Mouse (Mus musculus) cerebellum, adult 2 months (tissue): Measurements from ENCODE around the gene Gm49387. TPM values are rescaled to one million over a fixed set of nuclear protein-coding genes. Genes with fewer than 3 reads are reported as not detected.
A peak's percentile ranks its signal among the peaks of the same experiment; 100 is the strongest.

Source experiments
- DNase-seq, 2 experiments: peaks; one replicate each; pipeline ENCODE4 v3.0.0; 2021
- H3K27ac ChIP-seq: fragments of 200-500 bp; 2 replicates; pipeline ENCODE4 v1.5.1; 2012; ENCODE audit warnings: low read length, control low read depth, inconsistent platforms; ENCODE audit not compliant: insufficient read depth
- H3K27me3 ChIP-seq: fragments of 200-500 bp; 2 replicates; pipeline ENCODE4 v1.6.1; 2012; ENCODE audit warnings: inconsistent platforms, mild to moderate bottlenecking, low read length, moderate library complexity; ENCODE audit not compliant: control insufficient read depth, insufficient read depth
- H3K4me1 ChIP-seq: fragments of 200-500 bp; 2 replicates; pipeline ENCODE4 v1.6.1; 2011; ENCODE audit warnings: low read length; ENCODE audit not compliant: control insufficient read depth, insufficient read depth
- H3K4me3 ChIP-seq: fragments of 200-500 bp; replicated peaks from 2 replicates; pipeline ENCODE3; 2011; ENCODE audit warnings: mild to moderate bottlenecking, low read depth, low read length, control low read depth; ENCODE audit not compliant: insufficient read depth
- CTCF ChIP-seq: fragments of 200-500 bp; IDR thresholded peaks from 2 replicates; pipeline ENCODE4 v1.5.1; 2011; ENCODE audit warnings: low read depth, mild to moderate bottlenecking, control low read depth, low read length, moderate library complexity, borderline replicate concordance; ENCODE audit not compliant: insufficient read depth
- POLR2A ChIP-seq: fragments of 200-500 bp; IDR thresholded peaks from 2 replicates; pipeline ENCODE4 v1.6.1; 2011; ENCODE audit warnings: low read length, control low read depth, borderline replicate concordance; ENCODE audit not compliant: insufficient read depth
- WGBS: fragments of 180-500 bp; shearing (Covaris S2); methylation state at CpG from one replicate; pipeline ENCODE4 v1.1.7; 2018; 5-methylcytosine and 5-hydroxymethylcytosine counted together
- polyA plus RNA-seq: library from polyadenylated mRNA; depleted of rRNA; stranded (reverse); fragments of >200 nt; gene quantifications from 2 replicates; pipeline ENCODE4 v1.2.3, GENCODE M21; 2012

Gm49387 gene
- polyA plus RNA-seq, 1 experiment, result not detected

DNA sequence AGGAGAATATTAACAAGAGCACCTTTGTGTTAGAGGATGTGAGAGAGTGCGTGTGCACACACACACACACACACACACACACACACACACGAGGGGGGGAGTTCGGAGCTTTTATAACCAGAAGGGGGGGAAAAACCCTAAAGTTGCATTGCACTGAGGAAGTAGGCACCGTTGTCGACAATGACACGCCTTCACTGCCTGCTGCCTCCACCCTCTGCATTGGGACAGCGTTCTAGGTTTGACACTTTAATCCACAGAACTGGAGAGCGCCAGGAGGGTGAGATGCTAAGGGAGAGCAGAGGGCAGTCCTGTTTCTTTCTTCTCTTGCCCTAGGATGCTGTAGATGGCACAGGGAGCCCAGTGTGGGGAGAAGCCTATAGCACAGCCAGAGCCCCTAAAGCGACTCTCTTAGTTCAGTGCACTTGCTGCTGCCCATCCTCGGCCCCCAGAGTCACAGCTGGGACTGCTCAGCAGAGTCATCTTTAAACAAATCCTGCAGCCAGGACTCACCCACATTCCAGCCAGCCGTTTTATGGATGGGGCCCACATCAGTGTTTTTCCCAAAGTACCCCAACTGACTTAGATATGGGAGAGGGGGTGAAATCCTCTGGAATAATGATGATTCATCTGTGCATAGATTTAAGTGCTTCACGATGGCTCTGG, 24.4 kb upstream of the Gm49387 start:
- 79% methylated on average over 12 of the region's 12 CpGs for WGBS
- DNase-seq, result no peak
- H3K4me3 ChIP-seq, result no peak overlapping the region
- H3K4me1 ChIP-seq, result peaks cover 5% of the 10 kb centered on the region; the same call in 1 of the 2 replicates
- H3K27ac ChIP-seq, result no peak overlapping the region; the same call in 1 of the 2 replicates
- TF ChIP-seq CTCF (no peak), POLR2A (no peak)
- no peaks in the 10 kb centered on the region for H3K27me3 ChIP-seq

DNA sequence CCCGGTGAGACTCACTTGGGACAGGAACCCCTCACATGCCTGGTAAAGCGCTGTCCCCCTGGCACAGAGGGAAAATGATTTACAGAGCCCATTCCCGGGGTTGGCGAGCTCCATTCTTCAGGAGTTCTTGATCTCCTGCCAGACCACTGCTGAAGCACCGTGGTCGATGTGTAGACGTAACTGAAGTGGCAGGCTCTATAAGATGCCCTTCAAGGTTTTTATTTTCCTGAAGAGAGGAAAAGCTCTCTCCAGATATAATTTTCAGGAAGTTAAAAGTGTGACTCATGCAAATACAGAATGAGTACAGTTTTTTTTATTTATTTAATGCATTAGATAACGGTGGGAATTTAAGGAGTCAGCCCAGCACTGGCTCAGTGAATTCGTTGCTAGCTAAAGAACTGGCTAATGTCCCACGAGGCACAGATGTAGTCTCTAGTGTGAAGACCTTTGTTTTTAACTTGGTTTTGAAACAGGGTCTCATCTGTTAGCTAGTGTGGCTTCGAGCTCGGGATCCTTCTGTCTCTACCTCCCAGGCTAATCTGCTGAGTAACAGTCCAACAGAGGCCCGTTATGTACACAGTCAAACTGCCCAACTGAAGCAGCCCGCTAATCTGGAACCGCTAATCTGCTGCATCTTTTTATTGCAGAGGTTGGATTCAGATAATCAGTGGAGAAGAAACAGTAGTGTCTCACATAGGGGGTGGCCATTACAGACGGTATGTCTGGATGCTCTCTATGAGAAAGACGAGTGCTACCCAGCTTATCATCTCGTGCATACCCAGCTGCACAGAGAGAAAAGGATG, 23.6 kb upstream of the Gm49387 start:
- Histone ChIP-seq H3K4me3 (no peak overlapping the region), H3K27ac (no peak overlapping the region; the same call in 1 of the 2 replicates), H3K27me3 (no peaks in the 10 kb centered on the region), H3K4me1 (peaks cover 5% of the 10 kb centered on the region; the same call in 1 of the 2 replicates)
- WGBS, result 46% methylated on average over 18 of the region's 18 CpGs
- no peak for DNase-seq
- TF ChIP-seq CTCF, result no peak
- TF ChIP-seq POLR2A, result no peak

DNA sequence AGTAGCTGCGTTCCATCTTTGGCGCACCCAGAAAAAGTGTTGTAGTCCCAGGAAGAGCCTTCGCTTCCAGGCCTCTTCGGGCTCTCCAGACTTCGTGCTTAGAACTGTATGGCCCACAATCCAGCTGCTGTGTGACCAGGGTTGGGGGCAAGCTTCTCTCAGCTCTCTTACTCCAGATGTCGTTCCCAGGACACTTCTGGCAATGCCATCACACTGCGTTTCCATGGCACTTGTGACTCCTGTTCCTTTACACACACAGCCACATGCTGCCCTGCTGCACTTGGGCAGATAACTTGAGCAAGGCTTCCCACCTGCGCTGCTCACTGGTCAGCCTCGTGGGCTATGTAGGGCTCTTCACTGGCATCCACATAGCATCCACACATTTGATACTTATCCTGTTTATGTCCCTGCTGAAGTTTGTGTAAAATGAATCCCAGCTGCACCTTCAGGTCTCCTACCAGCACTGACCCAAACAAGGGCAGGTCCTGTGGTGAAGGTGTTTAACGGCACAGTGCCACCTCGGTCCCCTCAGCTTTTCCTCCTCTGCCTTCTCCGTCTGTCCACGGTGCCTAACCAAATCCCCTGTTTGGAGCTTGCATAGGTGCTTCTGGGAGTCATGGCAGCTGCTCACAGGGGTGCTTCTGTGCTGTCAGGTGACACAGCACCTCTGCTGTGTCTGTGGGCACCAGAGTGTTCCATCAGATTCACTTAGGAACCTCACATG, 22.9 kb upstream of the Gm49387 start:
- WGBS, result 77% methylated on average over 13 of the region's 13 CpGs
- H3K27ac ChIP-seq, result peak overlapping the region; percentile 75; the same call in 1 of the 2 replicates
- no peak for TF ChIP-seq CTCF
- TF ChIP-seq POLR2A, result no peak
- DNase-seq, result no peak
- no peaks in the 10 kb centered on the region for H3K27me3 ChIP-seq
- no peak overlapping the region for H3K4me3 ChIP-seq
- H3K4me1 ChIP-seq, result peaks cover 5% of the 10 kb centered on the region; the same call in 1 of the 2 replicates

DNA sequence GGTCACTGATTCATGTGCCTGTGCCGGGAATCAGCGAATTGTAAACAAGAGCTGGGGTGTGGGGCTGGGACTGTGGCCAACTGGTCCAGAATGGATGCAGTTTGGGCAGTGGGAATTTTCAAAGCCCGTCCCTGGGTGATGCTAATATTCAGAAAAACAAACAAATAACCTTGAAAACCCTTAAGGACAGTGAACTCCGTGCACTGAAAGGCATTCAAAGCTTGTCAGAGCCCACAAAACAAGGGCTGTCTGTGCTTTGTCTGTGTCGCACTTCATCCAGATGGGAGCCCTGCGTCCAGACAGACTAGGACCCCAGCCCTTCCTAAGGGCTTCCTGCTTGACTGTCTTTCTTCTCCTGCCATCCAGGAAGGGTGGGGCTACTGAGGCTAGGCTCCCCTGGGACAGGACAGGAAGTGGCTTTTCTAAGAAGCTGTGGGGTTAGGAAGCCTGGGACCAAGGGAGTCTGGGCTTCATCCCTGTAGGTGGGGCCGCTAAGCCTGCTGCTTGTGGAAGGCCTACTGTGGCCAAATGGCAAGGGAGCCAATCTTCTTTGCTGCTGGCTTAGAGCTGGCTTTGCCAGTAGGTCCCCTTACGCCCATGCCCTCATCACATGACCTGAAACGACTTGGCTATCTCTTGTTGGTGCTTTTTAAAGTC, 22.0 kb upstream of the Gm49387 start:
- H3K4me3 ChIP-seq, result peak overlapping the region; percentile 63
- TF ChIP-seq POLR2A (no peak), CTCF (no peak)
- peaks cover 5% of the 10 kb centered on the region; the same call in 1 of the 2 replicates for H3K4me1 ChIP-seq
- no peaks in the 10 kb centered on the region for H3K27me3 ChIP-seq
- peak overlapping the region; percentile 75 for H3K27ac ChIP-seq
- peak in 1 of 2 experiments; percentile 45 for DNase-seq
- 37% methylated on average over 9 of the region's 9 CpGs for whole genome bisulfite sequencing

DNA sequence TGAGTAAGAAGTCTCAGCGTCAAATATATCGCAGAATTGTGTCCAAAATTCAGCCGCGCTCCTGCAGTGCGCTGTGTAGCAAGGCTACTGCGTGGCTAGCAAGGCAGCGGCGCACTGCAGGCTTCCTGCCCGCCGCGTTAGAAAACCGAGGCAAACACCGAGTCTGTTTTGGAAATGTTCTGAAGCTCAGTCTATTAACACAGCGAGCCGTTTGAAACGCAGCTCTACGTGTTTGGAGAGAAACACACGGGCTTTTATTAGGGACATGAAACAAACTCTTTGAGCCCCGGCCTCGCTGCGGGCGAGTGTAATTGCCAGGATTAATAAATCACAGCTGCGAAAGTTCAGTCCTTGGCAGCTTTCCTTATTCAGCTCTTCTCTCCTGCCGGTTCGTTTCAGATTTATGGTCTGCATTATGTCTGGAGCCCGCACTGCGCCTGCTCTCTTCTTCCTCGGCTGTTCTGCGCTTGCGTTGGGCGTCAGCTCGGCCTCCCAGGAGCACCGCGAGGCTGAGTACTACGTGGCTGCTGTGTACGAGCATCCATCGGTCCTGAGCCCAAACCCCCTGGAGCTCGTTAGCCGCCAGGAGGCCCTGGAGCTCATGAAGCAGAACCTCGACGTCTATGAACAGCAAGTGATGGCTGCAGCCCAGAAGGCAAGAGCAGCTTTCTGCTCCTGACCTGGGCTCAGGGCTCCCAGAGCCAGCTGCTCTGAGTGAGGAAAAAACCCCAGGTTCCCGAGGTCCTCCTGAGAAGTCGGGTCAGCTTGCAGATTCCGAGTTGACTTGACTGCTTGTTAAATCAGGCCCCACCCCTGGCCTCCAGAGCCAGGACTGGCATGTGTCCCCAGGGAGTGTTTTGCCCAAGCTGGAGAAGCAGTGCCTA, 21.2 kb upstream of the Gm49387 start:
- under 1% methylated on average over 44 of the region's 44 CpGs for WGBS
- peak; percentile 90 for DNase-seq
- Histone ChIP-seq H3K27ac (peak overlapping the region; percentile 75), H3K27me3 (no peaks in the 10 kb centered on the region), H3K4me1 (peaks cover 5% of the 10 kb centered on the region; the same call in 1 of the 2 replicates), H3K4me3 (peak overlapping the region; percentile 63)
- TF ChIP-seq POLR2A (peak; percentile 92), CTCF (no peak)

DNA sequence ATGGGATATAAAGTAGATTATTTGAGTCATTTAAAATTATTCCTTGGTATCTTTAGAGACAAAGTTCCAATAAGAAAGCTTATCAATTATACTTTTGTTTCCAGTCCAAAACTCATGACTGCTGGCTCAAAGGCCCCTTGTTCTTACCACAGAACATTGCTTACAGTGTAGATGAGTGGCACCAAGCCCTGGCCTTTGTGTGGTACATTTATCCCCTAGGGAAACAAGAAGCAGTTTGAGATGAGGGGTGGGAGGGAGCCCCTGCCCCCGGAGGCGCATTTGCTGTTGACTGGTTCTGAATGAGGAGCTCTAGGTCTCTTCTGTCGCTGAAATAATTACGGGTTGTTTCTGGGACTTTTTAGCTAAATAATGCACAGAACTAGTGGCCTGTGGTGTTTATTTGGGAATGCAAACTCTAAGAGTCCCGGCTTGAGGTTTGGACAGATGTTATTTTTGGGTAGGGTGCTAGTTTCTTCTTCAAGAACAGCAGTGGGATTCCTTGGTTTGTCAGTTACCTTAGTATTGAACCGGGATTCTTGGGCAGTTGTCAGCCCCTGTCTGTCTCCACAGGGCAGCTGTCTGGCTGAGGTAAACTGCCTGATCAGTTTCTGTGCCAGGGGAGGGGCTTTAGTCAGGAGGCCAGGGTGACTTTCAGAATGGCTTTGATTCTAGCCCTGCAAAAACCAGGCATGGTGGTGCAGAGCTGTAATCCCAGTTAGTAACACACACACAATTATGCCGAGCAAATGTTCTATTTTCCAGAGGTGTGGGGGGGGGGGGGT, 19.8 kb upstream of the Gm49387 start:
- DNase-seq, result no peak
- no peak overlapping the region for H3K4me3 ChIP-seq
- H3K27ac ChIP-seq, result peak overlapping the region; percentile 63; the same call in 1 of the 2 replicates
- TF ChIP-seq CTCF (no peak), POLR2A (no peak)
- WGBS, result 58% methylated on average over 7 of the region's 7 CpGs
- peaks cover 5% of the 10 kb centered on the region; the same call in 1 of the 2 replicates for H3K4me1 ChIP-seq
- no peaks in the 10 kb centered on the region for H3K27me3 ChIP-seq
